Mouse (Mus musculus): ENCODE data around the gene Vmn1r220. TPM values are rescaled to one million over a fixed set of nuclear protein-coding genes. Genes with fewer than 3 reads are reported as not detected.
"Not testable (repeated sequence)": the region's sequence is repeated elsewhere in the genome, so short reads cannot be mapped to it uniquely, and the experiment has no call there.

Gene Vmn1r220
- polyA plus RNA-seq (2014; fragmentation: Nextera tagmentation; extraction: Ambion mirVana): not detected in 2 replicates

- no peaks in the 10 kb centered on the region for H3K36me3 ChIP-seq (ENCODE audit: control insufficient read depth, insufficient read depth, low read length)
- WGBS: 94% methylated on average over 2 of the region's 2 CpGs
- no peaks in the 10 kb centered on the region for H3K27me3 ChIP-seq (ENCODE audit: control insufficient read depth, insufficient read depth, low read length)
- ATAC-seq (ENCODE audit: low FRiP score, low TSS enrichment): no peak
- H3K4me2 ChIP-seq (replicated peaks; ENCODE audit: low read depth, low read length): no peak within 1 kb of the TSS
- no peaks in the 10 kb centered on the region for H3K4me1 ChIP-seq (ENCODE audit: control insufficient read depth, insufficient read depth, low read length)
- H3K27ac ChIP-seq (ENCODE audit: low read depth, low read length): no peak within 1 kb of the TSS
- H3K4me3 ChIP-seq (ENCODE audit: low read length): no peak within 1 kb of the TSS
- H3K9me3 ChIP-seq (ENCODE audit: control insufficient read depth, low read length): no peaks in the 10 kb centered on the region
- no peak within 1 kb of the TSS for H3K9ac ChIP-seq (ENCODE audit: low read depth, low read length)
Observed at GRCm38 (mm10) chr13:23187875-23188274, at the start of gene Vmn1r220. Gene Vmn1r220, minus strand, starts transcription at chr13:23187975.

GRCm38 (mm10) chr13:23235847-23236246 is 48.1 kb upstream of the Vmn1r220 start, which contains the start of gene Vmn1r222:
Gene Vmn1r222, minus strand, starts transcription at chr13:23235947.
- not testable (repeated sequence) for H3K36me3 ChIP-seq (ENCODE audit: control insufficient read depth, insufficient read depth, low read length); H3K4me1 ChIP-seq (ENCODE audit: control insufficient read depth, insufficient read depth, low read length); H3K27me3 ChIP-seq (ENCODE audit: control insufficient read depth, insufficient read depth, low read length); H3K9me3 ChIP-seq (ENCODE audit: control insufficient read depth, low read length); ATAC-seq (ENCODE audit: low FRiP score, low TSS enrichment); H3K4me3 ChIP-seq (ENCODE audit: low read length); H3K27ac ChIP-seq (ENCODE audit: low read depth, low read length); H3K4me2 ChIP-seq (replicated peaks; ENCODE audit: low read depth, low read length); H3K9ac ChIP-seq (ENCODE audit: low read depth, low read length)

DNA sequence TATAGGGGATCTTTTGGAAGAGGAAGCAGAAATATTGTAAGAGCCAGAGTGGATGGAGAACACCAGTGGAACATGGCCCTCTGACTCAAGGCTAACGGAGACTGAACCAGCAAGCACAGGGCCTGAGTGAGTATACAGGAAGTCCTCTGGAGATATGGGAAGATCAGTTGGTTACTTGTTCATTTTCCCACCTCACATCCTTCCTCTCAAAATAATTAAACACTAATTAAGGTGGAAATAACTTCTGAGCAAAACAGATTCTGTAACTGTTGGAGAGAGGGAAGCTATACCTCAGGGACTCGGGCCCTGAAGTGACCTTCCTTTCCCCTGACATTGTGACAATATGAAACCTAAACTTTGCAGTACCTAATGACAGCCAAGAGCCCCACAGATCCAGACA is 26.1 kb upstream of the Vmn1r220 start, which contains the start of gene Vmn1r221:
Gene Vmn1r221, plus strand, starts transcription at position 301 of the 400 bp plus-strand sequence.
- H3K4me1 ChIP-seq (ENCODE audit: control insufficient read depth, insufficient read depth, low read length); H3K4me2 ChIP-seq (replicated peaks; ENCODE audit: low read depth, low read length); H3K27ac ChIP-seq (ENCODE audit: low read depth, low read length); H3K9ac ChIP-seq (ENCODE audit: low read depth, low read length); ATAC-seq (ENCODE audit: low FRiP score, low TSS enrichment); H3K27me3 ChIP-seq (ENCODE audit: control insufficient read depth, insufficient read depth, low read length); H3K9me3 ChIP-seq (ENCODE audit: control insufficient read depth, low read length); H3K36me3 ChIP-seq (ENCODE audit: control insufficient read depth, insufficient read depth, low read length); H3K4me3 ChIP-seq (ENCODE audit: low read length): not testable (repeated sequence)
- 88% methylated on average over 2 of the region's 2 CpGs for WGBS

DNA sequence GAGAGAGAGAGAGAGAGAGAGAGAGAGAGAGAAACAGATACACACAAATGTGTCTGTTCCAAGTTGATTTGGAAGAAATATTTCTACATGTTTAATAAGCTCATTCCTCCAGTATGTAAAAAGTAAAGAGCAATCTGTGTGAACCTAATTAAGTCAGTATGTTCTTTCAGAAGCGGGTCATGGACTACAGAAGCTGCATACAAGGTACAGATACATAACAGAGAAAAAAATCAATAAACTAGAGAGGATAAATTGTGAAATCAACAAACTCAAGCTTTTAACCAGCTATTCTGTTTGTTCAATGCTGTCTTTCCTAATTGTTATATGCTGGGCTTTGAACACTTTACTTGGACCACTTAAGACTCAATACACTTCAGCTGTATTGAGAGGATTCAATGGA is 16.1 kb upstream of the Vmn1r220 start:
- 80% methylated on average over 1 of the region's 1 CpGs for WGBS
- H3K4me2 ChIP-seq (replicated peaks; ENCODE audit: low read depth, low read length); H3K4me3 ChIP-seq (ENCODE audit: low read length); ATAC-seq (ENCODE audit: low FRiP score, low TSS enrichment); H3K27ac ChIP-seq (ENCODE audit: low read depth, low read length); H3K27me3 ChIP-seq (ENCODE audit: control insufficient read depth, insufficient read depth, low read length); H3K36me3 ChIP-seq (ENCODE audit: control insufficient read depth, insufficient read depth, low read length); H3K4me1 ChIP-seq (ENCODE audit: control insufficient read depth, insufficient read depth, low read length); H3K9ac ChIP-seq (ENCODE audit: low read depth, low read length); H3K9me3 ChIP-seq (ENCODE audit: control insufficient read depth, low read length): not testable (repeated sequence)

DNA sequence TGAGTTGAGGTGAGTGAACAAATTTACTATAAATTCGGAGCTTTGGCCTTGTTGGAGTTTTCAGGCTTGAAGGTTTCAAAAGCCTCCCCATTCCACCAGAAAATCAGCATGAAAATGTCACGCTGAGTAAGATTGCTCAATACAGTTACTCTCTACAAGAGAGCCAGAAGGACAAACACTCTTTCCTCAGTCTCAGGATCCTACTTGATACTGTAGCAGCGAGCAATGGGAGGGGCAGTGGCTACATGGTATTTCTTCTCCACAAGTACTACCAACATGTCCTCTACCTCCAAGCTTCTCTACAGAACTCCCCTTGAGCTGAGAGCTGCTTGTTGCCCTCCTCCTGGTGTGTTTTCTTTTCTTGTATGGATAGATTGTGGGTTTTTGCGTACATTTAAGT is 21.3 kb downstream of the Vmn1r220 start:
- H3K9ac ChIP-seq (ENCODE audit: low read depth, low read length); H3K4me3 ChIP-seq (ENCODE audit: low read length); H3K27ac ChIP-seq (ENCODE audit: low read depth, low read length); H3K27me3 ChIP-seq (ENCODE audit: control insufficient read depth, insufficient read depth, low read length); H3K4me1 ChIP-seq (ENCODE audit: control insufficient read depth, insufficient read depth, low read length); H3K9me3 ChIP-seq (ENCODE audit: control insufficient read depth, low read length); H3K36me3 ChIP-seq (ENCODE audit: control insufficient read depth, insufficient read depth, low read length); H3K4me2 ChIP-seq (replicated peaks; ENCODE audit: low read depth, low read length); ATAC-seq (ENCODE audit: low FRiP score, low TSS enrichment): not testable (repeated sequence)
- 82% methylated on average over 4 of the region's 4 CpGs for WGBS

GRCm38 (mm10) chr13:23159012-23159411 is 28.8 kb downstream of the Vmn1r220 start, which contains the start of gene Vmn1r219:
Gene Vmn1r219, plus strand, starts transcription at chr13:23159312.
- H3K4me1 ChIP-seq (ENCODE audit: control insufficient read depth, insufficient read depth, low read length): no peaks in the 10 kb centered on the region
- H3K9me3 ChIP-seq (ENCODE audit: control insufficient read depth, low read length): no peaks in the 10 kb centered on the region
- WGBS: 75% methylated on average over 4 of the region's 4 CpGs
- H3K27ac ChIP-seq (ENCODE audit: low read depth, low read length): no peak within 1 kb of the TSS
- no peak for ATAC-seq (ENCODE audit: low FRiP score, low TSS enrichment)
- no peaks in the 10 kb centered on the region for H3K27me3 ChIP-seq (ENCODE audit: control insufficient read depth, insufficient read depth, low read length)
- H3K9ac ChIP-seq (ENCODE audit: low read depth, low read length): no peak within 1 kb of the TSS
- no peak within 1 kb of the TSS for H3K4me2 ChIP-seq (replicated peaks; ENCODE audit: low read depth, low read length)
- H3K36me3 ChIP-seq (ENCODE audit: control insufficient read depth, insufficient read depth, low read length): no peaks in the 10 kb centered on the region
- no peak within 1 kb of the TSS for H3K4me3 ChIP-seq (ENCODE audit: low read length)

GRCm38 (mm10) chr13:23157848-23158247 is 29.9 kb downstream of the Vmn1r220 start:
- no peaks in the 10 kb centered on the region for H3K4me1 ChIP-seq (ENCODE audit: control insufficient read depth, insufficient read depth, low read length)
- no peak for ATAC-seq (ENCODE audit: low FRiP score, low TSS enrichment)
- 87% methylated on average over 3 of the region's 3 CpGs for WGBS
- no peaks in the 10 kb centered on the region for H3K27me3 ChIP-seq (ENCODE audit: control insufficient read depth, insufficient read depth, low read length)
- H3K4me3 ChIP-seq (ENCODE audit: low read length): no peak overlapping the region
- H3K9ac ChIP-seq (ENCODE audit: low read depth, low read length): no peak overlapping the region
- no peak overlapping the region for H3K27ac ChIP-seq (ENCODE audit: low read depth, low read length)
- H3K9me3 ChIP-seq (ENCODE audit: control insufficient read depth, low read length): no peaks in the 10 kb centered on the region
- no peaks in the 10 kb centered on the region for H3K36me3 ChIP-seq (ENCODE audit: control insufficient read depth, insufficient read depth, low read length)
- no peak overlapping the region for H3K4me2 ChIP-seq (replicated peaks; ENCODE audit: low read depth, low read length)

DNA sequence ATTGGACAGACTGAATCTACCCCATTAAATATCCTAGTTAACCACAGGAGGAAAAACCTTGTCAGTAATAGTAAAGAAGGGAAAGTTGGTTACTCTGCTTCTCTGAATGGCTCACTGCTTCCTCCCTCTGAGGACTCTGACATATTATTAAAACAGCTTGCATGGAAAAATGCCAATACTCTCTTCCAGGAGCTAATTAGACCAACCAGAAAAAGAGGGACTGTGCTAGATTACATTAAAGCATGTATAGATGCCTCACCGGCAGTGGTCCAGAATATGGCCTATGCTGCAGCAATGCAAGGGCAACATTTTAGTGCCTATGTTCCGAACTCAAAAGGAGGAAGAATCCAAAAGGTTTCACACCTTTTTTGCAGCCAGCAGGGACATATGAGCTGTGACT is 48.9 kb downstream of the Vmn1r220 start:
- no peak for ATAC-seq (ENCODE audit: low FRiP score, low TSS enrichment)

GRCm38 (mm10) chr13:23133501-23133900 is 54.3 kb downstream of the Vmn1r220 start:
- no peak overlapping the region for H3K9ac ChIP-seq (ENCODE audit: low read depth, low read length)
- no peak for ATAC-seq (ENCODE audit: low FRiP score, low TSS enrichment)
- no peak overlapping the region for H3K27ac ChIP-seq (ENCODE audit: low read depth, low read length)
- no peak overlapping the region for H3K4me3 ChIP-seq (ENCODE audit: low read length)
- H3K9me3 ChIP-seq (ENCODE audit: control insufficient read depth, low read length): no peaks in the 10 kb centered on the region
- no peak overlapping the region for H3K4me2 ChIP-seq (replicated peaks; ENCODE audit: low read depth, low read length)
- no peaks in the 10 kb centered on the region for H3K27me3 ChIP-seq (ENCODE audit: control insufficient read depth, insufficient read depth, low read length)
- H3K36me3 ChIP-seq (ENCODE audit: control insufficient read depth, insufficient read depth, low read length): no peaks in the 10 kb centered on the region
- H3K4me1 ChIP-seq (ENCODE audit: control insufficient read depth, insufficient read depth, low read length): no peaks in the 10 kb centered on the region
- WGBS: 48% methylated on average over 1 of the region's 1 CpGs

More for the DNA sequence above, 48.9 kb downstream of the Vmn1r220 start:
- Histone ChIP-seq H3K9ac (ENCODE audit: low read depth, low read length) (no peak overlapping the region), H3K4me3 (ENCODE audit: low read length) (no peak overlapping the region), H3K4me1 (ENCODE audit: control insufficient read depth, insufficient read depth, low read length) (no peaks in the 10 kb centered on the region), H3K36me3 (ENCODE audit: control insufficient read depth, insufficient read depth, low read length) (no peaks in the 10 kb centered on the region), H3K4me2 (replicated peaks; ENCODE audit: low read depth, low read length) (no peak overlapping the region), H3K27me3 (ENCODE audit: control insufficient read depth, insufficient read depth, low read length) (no peaks in the 10 kb centered on the region), H3K9me3 (ENCODE audit: control insufficient read depth, low read length) (no peaks in the 10 kb centered on the region), H3K27ac (ENCODE audit: low read depth, low read length) (no peak overlapping the region)
- WGBS: 84% methylated on average over 2 of the region's 2 CpGs
